Mouse (Mus musculus) thymus, adult 18-20 months (tissue): ENCODE measurements around the gene Gzmn.
"Not testable (repeated sequence)": the region's sequence is repeated elsewhere in the genome, so short reads cannot be mapped to it uniquely, and the experiment has no call there.

Source experiments
- DNase-seq, 2 experiments: peaks; one replicate each; pipeline ENCODE4 v3.0.0; 2022; ENCODE audit warnings: mixed read lengths in 2 of 2

The Gzmn gene

GRCm38 (mm10) chr14:56174499-56174898 lies at the start of gene Gzmn:
Gene Gzmn (minus strand): TSS chr14:56174599.
- DNase-seq = no peak

GRCm38 (mm10) chr14:56211317-56211716 lies 36.9 kb upstream of the Gzmn start, which contains the start of gene Gzmf:
Gene Gzmf (minus strand): TSS chr14:56211417.
- DNase-seq = no peak

DNA sequence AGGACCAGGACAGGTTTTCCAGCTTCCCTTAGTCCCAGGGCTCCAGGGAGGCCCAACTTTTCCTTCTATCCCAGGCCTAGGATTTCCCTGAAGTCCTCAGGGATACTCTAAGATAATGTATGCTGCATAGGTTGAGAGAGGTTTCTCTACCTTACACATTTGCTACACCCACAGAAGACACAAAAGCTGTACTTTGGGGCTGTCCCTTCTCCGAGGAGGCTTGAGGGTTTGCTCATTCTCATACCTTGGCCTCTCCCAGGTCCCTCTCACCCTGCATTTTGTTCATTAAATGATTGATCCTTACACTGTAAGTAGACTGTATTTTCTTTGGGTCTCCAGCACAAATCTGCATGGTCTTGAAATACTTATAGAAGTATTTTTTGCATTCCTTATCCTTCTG lies 31.2 kb upstream of the Gzmn start:
- DNase-seq = no peak

- not testable (repeated sequence) for DNase-seq
Measured at GRCm38 (mm10) chr14:56205021-56205420, 30.6 kb upstream of the Gzmn start.

- DNase-seq = peak in 1 of 2 experiments; percentile 22
Measured at GRCm38 (mm10) chr14:56203975-56204374, 29.6 kb upstream of the Gzmn start.

DNA sequence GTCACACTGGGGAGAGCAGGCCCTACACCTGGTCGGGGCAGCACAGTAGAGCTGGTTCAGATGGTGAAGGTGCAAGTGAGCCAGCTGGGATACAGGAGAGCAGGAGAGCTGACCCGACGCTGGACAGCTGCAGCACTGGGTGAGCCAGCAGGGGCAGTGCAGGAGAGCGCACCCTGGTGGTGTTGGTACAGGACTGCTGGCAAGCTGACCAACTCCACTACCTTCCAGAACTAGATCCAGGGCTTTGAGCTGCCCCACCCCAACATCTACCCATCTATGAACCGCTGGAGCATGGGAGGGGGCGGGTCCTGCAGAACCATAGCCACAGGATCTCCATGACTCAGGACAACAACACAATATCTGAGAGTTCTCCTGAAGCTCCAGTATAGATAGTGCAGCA lies 12.5 kb upstream of the Gzmn start:
- DNase-seq = no peak

DNA sequence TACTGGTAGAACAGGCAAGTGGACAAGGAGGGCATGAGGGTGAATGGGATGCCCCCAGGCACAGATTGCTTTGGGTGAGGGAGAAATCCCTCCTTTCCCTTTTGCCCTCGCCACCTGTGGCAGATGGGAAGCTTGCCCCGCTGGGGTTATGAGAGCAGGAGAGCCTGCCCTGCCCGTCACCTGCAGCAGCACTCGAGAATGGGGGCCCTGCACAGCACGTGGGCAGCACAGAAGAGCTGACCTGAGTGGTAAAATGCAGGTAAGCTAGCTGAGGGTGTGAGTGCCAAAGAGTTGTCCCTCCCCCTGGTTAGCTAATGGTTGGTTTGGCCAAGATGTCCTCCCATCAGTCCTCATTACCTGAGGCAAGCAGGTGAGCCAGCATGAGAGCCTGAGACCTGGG lies 12.1 kb upstream of the Gzmn start:
- no peak for DNase-seq

DNA sequence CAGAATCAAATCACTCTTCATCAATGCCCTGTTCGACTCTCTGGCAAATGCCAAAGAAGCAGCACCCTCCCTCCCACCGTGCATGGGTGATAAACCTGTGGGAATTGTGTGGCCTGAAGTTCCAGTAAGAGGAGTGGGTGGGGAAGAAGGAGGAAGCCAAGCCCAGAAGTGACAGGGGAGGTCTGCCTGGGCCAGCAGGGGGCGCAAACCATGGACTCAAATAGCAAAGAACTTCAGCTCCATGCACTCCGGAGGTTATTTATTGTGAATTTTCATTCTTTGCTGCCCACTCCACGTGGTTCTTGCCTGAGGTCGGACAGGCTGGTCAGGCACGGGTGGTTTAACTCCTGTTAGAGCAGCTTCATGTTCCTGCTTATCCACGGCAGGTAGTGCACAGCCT lies 3.3 kb upstream of the Gzmn start:
- peak in 1 of 2 experiments; percentile 7 for DNase-seq

DNA sequence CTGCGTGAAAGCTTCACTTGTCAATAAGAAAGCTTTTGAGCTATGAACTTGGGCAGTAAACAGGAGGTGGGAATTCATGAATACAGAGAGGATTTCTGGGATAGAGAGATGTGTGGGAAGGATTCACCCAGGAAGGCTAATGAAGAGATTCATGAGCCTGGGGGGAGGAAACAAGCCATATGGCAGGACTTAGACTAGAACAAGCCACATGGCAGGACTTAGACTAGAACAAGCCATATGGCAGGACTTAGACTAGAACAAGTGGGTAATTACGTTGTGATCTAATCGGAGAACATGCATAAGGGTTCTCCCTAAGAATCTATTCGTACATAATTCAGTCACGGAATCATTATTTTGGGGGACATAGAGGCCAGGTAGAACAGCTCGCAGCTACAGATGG lies 1.0 kb downstream of the Gzmn start:
- no peak for DNase-seq

- DNase-seq = no peak
Measured at GRCm38 (mm10) chr14:56172744-56173143, 1.7 kb downstream of the Gzmn start.

DNA sequence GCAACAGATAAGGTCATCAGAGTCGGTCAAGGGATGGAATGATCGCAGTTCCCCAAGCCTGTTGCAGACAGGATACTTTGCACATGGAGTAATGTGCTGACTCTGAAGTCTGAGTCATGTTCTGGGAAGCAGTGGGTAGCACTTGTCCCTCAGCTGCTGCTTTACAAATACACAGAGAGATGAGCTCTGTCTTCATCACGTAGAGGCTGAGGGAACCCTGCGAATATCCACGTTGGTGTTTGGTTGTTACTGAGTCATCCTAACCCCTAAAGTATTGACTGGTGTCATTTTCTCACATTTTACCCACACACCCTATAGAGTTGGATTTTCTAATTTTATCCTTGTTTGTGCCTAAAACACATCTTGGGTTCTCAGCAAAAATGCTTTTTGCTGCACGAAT lies 6.4 kb downstream of the Gzmn start:
- DNase-seq = no peak

DNA sequence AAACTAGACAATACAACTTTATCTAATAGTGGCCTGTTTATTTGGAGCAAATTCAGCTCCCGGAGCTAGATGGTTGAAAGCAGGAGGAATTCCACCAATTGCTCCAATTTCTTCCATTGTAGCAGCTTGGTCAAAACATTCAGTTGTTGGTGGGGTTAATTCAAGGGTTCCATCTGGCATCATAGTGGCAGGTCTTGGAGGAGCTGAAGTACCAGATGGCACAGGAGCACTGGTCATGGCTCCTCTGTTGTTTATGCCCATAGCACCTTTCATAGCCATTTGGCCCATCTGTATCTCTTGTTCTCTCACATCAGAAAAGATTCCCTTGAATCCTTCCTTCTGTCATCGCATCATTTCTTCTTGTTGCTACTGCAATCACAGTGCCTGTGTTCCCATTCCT lies 12.3 kb downstream of the Gzmn start:
- DNase-seq = no peak

DNA sequence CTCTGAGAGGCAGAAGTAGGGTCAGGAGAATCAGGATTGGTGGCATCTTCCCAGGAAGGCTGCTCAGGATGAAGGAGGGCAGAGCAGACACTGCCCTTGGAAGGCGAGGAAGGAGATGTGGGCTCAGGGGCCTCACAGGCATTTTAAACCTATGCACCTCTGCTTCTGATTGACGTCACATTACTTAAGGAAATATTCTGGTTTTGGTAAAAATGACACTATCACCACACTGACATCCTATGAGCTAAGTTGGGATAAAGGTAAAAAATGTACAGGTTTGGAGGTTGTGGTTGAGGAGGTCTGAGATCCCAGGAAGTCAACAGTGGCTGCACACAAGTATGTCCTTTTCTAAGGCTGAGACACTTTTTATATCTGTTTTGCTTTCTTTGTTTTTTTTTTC lies 14.9 kb downstream of the Gzmn start, which contains the start of gene Gzmg:
TSS of gene Gzmg (minus strand) at position 101 of the 400 bp plus-strand sequence.
- not testable (repeated sequence) for DNase-seq

- DNase-seq = no peak
Measured at GRCm38 (mm10) chr14:56155340-56155739, 19.1 kb downstream of the Gzmn start.

- DNase-seq = not testable (repeated sequence)
Measured at GRCm38 (mm10) chr14:56133675-56134074, 40.7 kb downstream of the Gzmn start.

DNA sequence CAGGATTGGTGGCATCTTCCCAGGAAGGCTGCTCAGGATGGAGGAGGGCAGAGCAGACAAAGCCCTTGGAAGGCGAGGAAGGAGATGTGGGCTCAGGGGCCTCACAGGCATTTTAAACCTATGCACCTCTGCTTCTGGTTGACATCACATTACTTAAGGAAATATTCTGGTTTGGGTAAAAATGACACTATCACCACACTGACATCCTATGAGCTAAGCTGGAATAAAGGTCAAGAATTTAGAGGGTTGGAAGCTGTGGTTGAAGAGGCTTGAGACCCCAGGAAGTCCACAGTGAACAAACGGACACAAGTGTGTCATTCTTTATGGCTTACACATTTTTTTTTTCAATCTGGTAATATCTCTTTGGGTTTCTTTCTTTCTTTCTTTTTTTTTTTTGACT lies 41.9 kb downstream of the Gzmn start, which contains the start of gene Gzmd:
TSS of gene Gzmd (minus strand) at position 101 of the 400 bp plus-strand sequence.
- not testable (repeated sequence) for DNase-seq

DNA sequence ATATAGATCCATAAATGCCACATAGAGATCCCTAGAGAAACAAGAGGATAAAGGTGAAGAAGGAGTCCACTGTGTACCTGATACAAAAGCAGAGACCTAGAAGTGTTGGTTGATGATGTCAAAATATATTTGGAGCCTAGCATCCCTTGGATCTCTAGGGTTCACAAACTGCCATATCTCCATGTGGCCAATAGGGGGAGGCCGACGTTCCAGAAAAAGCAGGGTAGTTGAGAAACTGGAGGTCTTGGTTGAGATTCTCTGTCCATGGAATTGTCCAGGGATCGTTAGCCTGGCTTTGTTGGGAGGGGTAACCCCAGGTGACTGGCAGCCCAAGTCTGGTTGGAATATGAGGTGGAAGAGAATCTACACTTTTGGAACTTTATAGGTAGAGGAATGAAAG lies 46.1 kb downstream of the Gzmn start:
- DNase-seq = no peak

DNA sequence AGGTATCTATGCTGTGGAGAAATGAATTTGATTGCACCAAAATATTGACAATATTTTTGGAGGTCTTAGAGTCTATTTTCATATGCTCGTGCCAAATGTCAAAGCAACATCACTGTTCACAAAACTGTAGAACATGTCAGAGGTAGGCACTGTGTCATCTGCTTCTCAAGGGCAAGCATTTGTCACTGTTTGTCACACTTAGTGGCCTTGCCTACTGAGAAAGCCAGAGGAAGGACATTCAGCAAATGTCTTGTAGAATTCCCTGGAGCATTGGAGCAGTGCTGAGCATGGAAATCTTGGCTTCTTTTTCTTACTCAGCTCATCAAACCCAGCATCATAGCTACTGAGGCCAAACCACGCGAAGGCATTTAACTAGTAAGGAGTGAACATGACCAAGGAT lies 50.9 kb downstream of the Gzmn start:
- DNase-seq = no peak

DNA sequence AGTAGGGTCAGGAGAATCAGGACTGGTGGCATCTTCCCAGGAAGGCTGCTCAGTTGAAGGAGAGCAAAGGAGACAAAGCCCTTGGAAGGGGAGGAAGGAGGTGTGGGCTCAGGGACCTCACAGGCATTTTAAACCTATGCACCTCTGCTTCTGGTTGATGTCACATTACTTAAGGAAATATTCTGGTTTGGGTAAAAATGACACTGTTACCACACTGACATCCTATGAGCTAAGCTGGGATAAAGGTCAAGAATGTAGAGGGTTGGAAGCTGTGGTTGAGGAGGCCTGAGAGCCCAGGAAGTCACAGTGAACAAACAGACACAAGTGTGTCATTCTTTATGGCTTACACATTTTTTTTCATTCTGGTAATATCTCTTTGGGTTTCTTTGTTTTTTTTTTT lies 53.9 kb downstream of the Gzmn start, which contains the start of gene Gzme:
TSS of gene Gzme (minus strand) at position 101 of the 400 bp plus-strand sequence.
- DNase-seq = no peak
